Mouse (Mus musculus) ovary, postnatal 36 days (tissue): Measurements from ENCODE around the gene Myo10.

Source experiments
- DNase-seq: peaks from one replicate; pipeline ENCODE4 v3.0.0; 2022; ENCODE audit warnings: low spot score, mixed read lengths

Gene Myo10

DNA sequence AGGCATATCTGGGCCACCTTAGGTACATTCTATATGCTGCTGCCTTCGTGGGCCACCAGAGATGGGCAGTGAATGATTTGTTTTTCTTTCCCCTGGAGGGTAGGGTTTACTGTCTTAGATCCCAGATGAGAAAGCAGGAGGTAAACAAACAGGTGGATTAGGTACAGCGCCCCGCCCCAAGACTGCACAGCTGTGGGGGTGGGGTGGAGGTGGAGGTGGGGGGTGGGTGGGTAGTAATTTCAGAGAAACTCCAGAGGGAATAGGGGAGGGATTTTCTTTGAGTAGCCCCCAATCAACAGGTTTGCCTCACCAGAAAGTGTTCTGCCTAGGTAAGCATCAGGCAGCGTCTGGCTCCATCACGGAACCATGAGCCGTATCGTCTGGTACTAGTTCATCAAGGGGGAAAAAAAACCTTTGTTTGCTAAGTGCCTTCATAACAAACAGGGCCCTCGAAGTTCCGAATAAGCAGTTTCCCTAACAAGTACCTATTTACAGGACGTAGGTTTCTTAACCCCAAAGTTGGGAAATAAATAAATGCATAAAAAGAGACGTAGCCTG is 221.8 kb downstream of the Myo10 start:
- DNase-seq, result no peak

DNA sequence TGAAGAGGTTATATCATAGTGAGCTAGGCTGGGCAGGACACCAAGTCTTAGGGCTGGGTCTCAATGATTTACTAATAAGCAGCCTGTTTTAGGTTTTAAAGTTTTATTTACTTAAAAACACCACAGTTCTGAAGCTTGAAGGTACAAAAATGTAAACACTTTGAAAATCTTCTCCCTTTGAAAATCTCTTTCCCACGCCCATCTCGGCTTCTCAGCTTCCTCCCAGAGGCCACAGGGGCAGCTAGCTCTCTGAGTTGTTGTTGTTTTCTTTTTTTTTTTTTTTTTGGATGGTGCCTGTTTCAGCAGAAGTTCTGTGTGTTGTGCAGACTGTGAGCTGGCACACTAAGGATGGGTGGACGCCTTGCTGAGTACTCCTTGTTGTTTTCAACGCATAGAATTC is 222.4 kb downstream of the Myo10 start:
- DNase-seq, result no peak

DNA sequence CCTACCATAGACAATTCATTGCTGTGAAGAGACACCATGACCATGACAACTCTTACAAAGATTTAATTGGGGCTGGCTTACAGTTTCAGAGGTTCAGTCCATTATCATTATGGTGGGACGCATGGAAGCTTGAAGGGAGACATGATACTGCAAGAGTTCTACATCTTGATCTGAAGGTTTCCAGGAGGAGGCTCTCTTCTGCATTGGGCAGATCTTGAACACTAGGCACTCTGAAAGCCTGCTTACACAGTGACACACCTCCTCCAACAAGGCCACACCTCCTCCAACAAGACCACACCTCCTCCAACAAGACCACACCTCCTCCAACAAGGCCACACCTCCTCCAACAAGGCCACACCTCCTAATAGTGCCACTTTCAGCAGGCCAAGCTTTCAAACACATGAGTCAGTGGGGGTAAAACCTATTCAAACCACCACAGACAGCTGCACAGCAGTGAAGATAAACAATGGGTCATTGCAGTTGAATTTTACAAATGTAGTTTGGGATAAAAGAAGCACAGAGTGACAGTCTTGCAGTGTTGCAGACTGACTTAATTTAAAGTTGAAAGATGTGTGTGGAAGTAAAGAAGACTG is 225.3 kb downstream of the Myo10 start:
- DNase-seq, result no peak

DNA sequence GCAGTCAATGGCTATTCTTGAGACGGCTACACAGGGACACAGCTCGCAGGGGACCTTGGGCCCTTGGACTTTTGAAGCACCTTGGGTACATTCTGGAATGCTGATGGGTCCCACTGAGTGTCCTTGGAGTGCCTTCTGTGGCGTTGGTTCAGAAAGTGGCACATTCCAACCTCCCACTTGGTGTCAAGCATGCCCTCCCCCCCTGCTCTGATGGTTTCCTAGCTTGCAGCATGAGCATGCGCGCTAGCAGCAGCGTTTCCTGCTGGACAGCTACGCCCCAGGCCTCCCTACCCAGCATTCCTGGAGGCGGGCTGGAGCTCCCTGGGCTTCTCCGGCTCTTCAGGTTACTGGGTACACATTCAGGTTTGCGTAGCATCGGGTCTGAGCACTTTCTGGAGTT is 228.2 kb downstream of the Myo10 start:
- DNase-seq, result no peak

DNA sequence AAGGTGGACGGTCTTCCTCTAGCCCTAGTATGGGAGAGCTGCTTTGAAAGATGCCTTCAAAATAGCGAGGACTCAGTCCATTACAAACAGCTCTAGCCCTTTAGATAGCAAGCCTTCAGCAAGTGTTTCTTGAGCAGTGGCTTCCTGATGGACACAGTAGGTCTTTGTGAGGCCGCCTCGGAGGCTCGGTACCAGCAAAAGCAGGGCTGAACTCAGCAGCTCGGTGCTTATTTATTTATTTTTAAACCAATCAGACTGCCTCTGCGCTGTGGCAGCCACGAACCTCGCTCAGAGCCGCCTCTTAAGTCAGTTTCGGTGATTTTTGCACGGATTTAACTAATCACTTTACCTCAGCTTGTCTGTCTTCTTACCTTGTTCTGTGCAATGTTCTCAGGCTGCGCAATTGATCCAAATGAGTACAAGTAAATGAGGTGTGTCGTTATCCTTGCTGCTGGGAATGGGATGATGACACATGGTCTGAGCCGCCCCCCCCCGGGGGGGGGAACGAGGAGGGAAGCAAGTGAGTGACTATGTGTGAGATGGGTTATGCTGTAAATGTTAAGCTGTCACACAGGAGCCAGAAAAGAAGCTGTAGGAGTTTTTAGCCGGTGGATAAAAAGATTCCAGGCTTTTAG is 232.1 kb downstream of the Myo10 start:
- DNase-seq, result no peak

DNA sequence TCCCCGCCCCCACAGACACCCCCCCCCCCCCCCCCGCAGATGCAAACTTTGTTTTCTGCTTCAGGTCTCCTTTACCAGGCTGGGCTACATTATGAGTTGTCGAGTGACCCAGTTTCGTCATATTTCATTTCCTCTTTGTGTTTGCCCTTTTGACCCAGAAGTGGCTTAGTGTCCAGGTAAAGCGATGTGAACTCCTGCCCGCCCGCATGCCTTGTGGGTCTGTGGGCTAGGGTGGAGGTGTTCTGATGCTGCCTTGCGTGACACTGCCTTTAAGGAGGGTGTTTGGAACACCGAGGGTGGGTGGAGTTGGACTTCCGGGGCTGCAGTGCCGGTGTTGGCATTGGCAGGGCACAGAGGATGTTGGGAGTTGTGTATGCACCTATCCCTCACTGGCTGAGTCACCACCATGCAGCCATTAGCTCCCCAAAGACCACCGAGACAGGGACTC is 236.3 kb downstream of the Myo10 start:
- no peak for DNase-seq

DNA sequence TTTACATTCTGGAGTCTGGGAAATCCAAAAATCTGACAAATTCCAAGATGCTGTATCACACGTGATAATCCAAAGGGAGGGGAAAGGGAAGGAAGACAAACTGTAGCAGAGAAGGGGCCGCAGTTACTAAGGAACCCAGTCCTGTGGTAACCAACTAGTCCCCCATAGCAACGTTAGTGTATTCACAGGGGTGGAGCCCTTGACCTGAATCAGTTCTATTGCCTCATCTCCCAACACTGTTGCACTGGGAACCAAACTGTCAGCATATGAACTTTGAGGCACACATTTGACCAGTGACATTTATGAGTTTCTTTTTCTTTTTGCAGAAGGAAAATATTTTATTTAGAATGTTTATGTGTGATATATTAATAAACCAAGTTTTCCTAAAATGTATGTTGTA is 237.1 kb downstream of the Myo10 start:
- no peak for DNase-seq

DNA sequence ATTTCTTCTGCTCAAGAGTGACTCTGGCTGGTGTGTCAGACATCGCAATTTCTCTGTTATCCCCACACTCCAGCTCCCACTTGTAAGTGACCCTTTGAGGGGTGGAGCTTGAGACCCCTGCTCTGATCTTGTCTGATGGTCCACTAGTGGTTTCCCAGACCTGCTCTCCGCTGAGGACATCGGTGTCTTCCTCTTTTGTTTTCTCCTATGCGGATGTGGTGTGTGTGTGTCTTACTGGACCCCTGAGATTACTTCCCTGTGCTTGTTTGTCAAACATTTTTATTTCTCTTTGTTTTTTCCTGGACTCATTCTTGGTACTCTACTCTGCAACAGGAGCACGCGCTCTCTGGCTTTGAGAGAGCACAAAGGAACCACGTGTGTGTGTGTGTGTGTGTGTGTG is 239.6 kb downstream of the Myo10 start:
- no peak for DNase-seq
